Mouse (Mus musculus): Measurements from ENCODE around the gene Hist1h4d. TPM values are rescaled to one million over a fixed set of nuclear protein-coding genes. Genes with fewer than 3 reads are reported as not detected.

Gene Hist1h4d
- polyA plus RNA-seq, 1 experiment, result 18.7 TPM

- TF ChIP-seq CTCF (IDR thresholded peaks at IDR 0.05; ENCODE audit: borderline replicate concordance, extremely low read depth, insufficient read depth, insufficient read length), result no peak
- TF ChIP-seq POLR2A (IDR thresholded peaks at IDR 0.05; ENCODE audit: borderline replicate concordance, extremely low read depth, insufficient read depth, insufficient read length, poor library complexity, severe bottlenecking), result no peak
These were observed 9.0 kb upstream of the Hist1h4d start for GRCm38 (mm10) chr13:23572218-23573033.

GRCm38 (mm10) chr13:23573034-23573897 is 8.1 kb upstream of the Hist1h4d start:
- peak; percentile 20 for DNase-seq (ENCODE audit: low read depth)

More at GRCm38 (mm10) chr13:23572218-23573033, 9.0 kb upstream of the Hist1h4d start:
- DNase-seq (ENCODE audit: low read depth), result peak; percentile 25

- peak; percentile 100 for DNase-seq (ENCODE audit: low read depth)
These were observed 7.4 kb upstream of the Hist1h4d start, which contains the start of the genes Hist1h2bf and Hist1h2ad for GRCm38 (mm10) chr13:23573898-23574524. Hist1h2bf (minus strand) TSS chr13:23574196. Hist1h2ad (plus strand) TSS chr13:23574381.

GRCm38 (mm10) chr13:23574546-23575170 is 6.7 kb upstream of the Hist1h4d start:
- peak; percentile 40 for DNase-seq (ENCODE audit: low read depth)

- peak; percentile 96 for DNase-seq (ENCODE audit: low read depth)
- no peak for TF ChIP-seq CTCF (IDR thresholded peaks at IDR 0.05; ENCODE audit: borderline replicate concordance, extremely low read depth, insufficient read depth, insufficient read length)
- TF ChIP-seq POLR2A (IDR thresholded peaks at IDR 0.05; ENCODE audit: borderline replicate concordance, extremely low read depth, insufficient read depth, insufficient read length, poor library complexity, severe bottlenecking), result no peak
These were observed 6.0 kb upstream of the Hist1h4d start, which contains the start of gene Hist1h3d for GRCm38 (mm10) chr13:23575271-23575851. Hist1h3d (plus strand) TSS chr13:23575763.

- peak; percentile 32 for DNase-seq (ENCODE audit: low read depth)
These were observed 5.5 kb upstream of the Hist1h4d start for GRCm38 (mm10) chr13:23575864-23576313.

- TF ChIP-seq CTCF (IDR thresholded peaks at IDR 0.05; ENCODE audit: borderline replicate concordance, extremely low read depth, insufficient read depth, insufficient read length), result no peak
- TF ChIP-seq POLR2A (IDR thresholded peaks at IDR 0.05; ENCODE audit: borderline replicate concordance, extremely low read depth, insufficient read depth, insufficient read length, poor library complexity, severe bottlenecking), result no peak
These were observed 5.0 kb upstream of the Hist1h4d start for GRCm38 (mm10) chr13:23576351-23576881.

GRCm38 (mm10) chr13:23576906-23577639 is 4.3 kb upstream of the Hist1h4d start:
- DNase-seq (ENCODE audit: low read depth), result peak; percentile 19
- TF ChIP-seq CTCF (IDR thresholded peaks at IDR 0.05; ENCODE audit: borderline replicate concordance, extremely low read depth, insufficient read depth, insufficient read length) (no peak), POLR2A (IDR thresholded peaks at IDR 0.05; ENCODE audit: borderline replicate concordance, extremely low read depth, insufficient read depth, insufficient read length, poor library complexity, severe bottlenecking) (no peak)

More at GRCm38 (mm10) chr13:23576351-23576881, 5.0 kb upstream of the Hist1h4d start:
- peak; percentile 39 for DNase-seq (ENCODE audit: low read depth)

GRCm38 (mm10) chr13:23577835-23578234 is 3.6 kb upstream of the Hist1h4d start:
- TF ChIP-seq CTCF (IDR thresholded peaks at IDR 0.05; ENCODE audit: borderline replicate concordance, extremely low read depth, insufficient read depth, insufficient read length) (no peak), POLR2A (IDR thresholded peaks at IDR 0.05; ENCODE audit: borderline replicate concordance, extremely low read depth, insufficient read depth, insufficient read length, poor library complexity, severe bottlenecking) (no peak)

GRCm38 (mm10) chr13:23582219-23583056 is 1.0 kb downstream of the Hist1h4d start:
- no peak for TF ChIP-seq CTCF (IDR thresholded peaks at IDR 0.05; ENCODE audit: borderline replicate concordance, extremely low read depth, insufficient read depth, insufficient read length)
- no peak for TF ChIP-seq POLR2A (IDR thresholded peaks at IDR 0.05; ENCODE audit: borderline replicate concordance, extremely low read depth, insufficient read depth, insufficient read length, poor library complexity, severe bottlenecking)
- DNase-seq (ENCODE audit: low read depth), result peak; percentile 26

More at GRCm38 (mm10) chr13:23577835-23578234, 3.6 kb upstream of the Hist1h4d start:
- no peak for DNase-seq (ENCODE audit: low read depth)

All from brain, embryonic 14.5 days (tissue).